Mouse (Mus musculus) ovary, postnatal 10 days (tissue): Measurements from ENCODE around the gene Fev.

ENCODE experiments used
- DNase-seq: peaks from one replicate; pipeline ENCODE4 v3.0.0; 2022; ENCODE audit warnings: low spot score

Fev gene

GRCm38 (mm10) chr1:74880785-74881360, 4.3 kb downstream of the Fev start:
- peak; percentile 28 for DNase-seq

GRCm38 (mm10) chr1:74877199-74877598, 8.0 kb downstream of the Fev start:
- no peak for DNase-seq

GRCm38 (mm10) chr1:74872218-74872617, 13.0 kb downstream of the Fev start:
- no peak for DNase-seq

- DNase-seq = no peak
Measured at GRCm38 (mm10) chr1:74861783-74862182, 23.4 kb downstream of the Fev start.

- no peak for DNase-seq
Measured at GRCm38 (mm10) chr1:74859223-74859984, 25.8 kb downstream of the Fev start.

GRCm38 (mm10) chr1:74858805-74859204, 26.4 kb downstream of the Fev start:
- no peak for DNase-seq

GRCm38 (mm10) chr1:74858171-74858719, 27.0 kb downstream of the Fev start:
- peak; percentile 36 for DNase-seq

- DNase-seq = no peak
Measured at GRCm38 (mm10) chr1:74857677-74858076, 27.5 kb downstream of the Fev start.

- DNase-seq = no peak
Measured at GRCm38 (mm10) chr1:74857201-74857600, 28.0 kb downstream of the Fev start.

- DNase-seq = no peak
Measured at GRCm38 (mm10) chr1:74856791-74857190, 28.4 kb downstream of the Fev start.

- no peak for DNase-seq
Measured at GRCm38 (mm10) chr1:74856439-74856720, 28.8 kb downstream of the Fev start.

- no peak for DNase-seq
Measured at GRCm38 (mm10) chr1:74855651-74856438, 29.4 kb downstream of the Fev start.

GRCm38 (mm10) chr1:74855156-74855555, 30.1 kb downstream of the Fev start:
- DNase-seq = peak; percentile 5

- peak; percentile 48 for DNase-seq
Measured at GRCm38 (mm10) chr1:74854306-74855056, 30.7 kb downstream of the Fev start, which contains the start of gene Cdk5r2. Gene Cdk5r2, plus strand, starts transcription at chr1:74854934.

GRCm38 (mm10) chr1:74851001-74851775, 34.0 kb downstream of the Fev start:
- DNase-seq = no peak

- DNase-seq = no peak
Measured at GRCm38 (mm10) chr1:74850251-74850650, 35.0 kb downstream of the Fev start.

- no peak for DNase-seq
Measured at GRCm38 (mm10) chr1:74848946-74849345, 36.3 kb downstream of the Fev start.

- DNase-seq = no peak
Measured at GRCm38 (mm10) chr1:74846341-74846740, 38.9 kb downstream of the Fev start.

- no peak for DNase-seq
Measured at GRCm38 (mm10) chr1:74843090-74843489, 42.1 kb downstream of the Fev start.

GRCm38 (mm10) chr1:74833255-74833654, 52.0 kb downstream of the Fev start:
- no peak for DNase-seq
